Mouse (Mus musculus) left cerebral cortex, postnatal 4 days (tissue): ENCODE measurements around the gene Sstr2. TPM values are rescaled to one million over a fixed set of nuclear protein-coding genes. Genes with fewer than 3 reads are reported as not detected.

Source experiments
- DNase-seq: peaks from one replicate; pipeline ENCODE4 v3.0.0-alpha.2; 2022
- intact Hi-C: fragments of 180-260 bp; cut with DNase I; formaldehyde crosslinking; loops from one replicate; pipeline ENCODE4 v1.15.1; 2025
- total RNA-seq, 2 experiments: library from RNA; stranded (reverse); gene quantifications; 2 replicates each; pipeline ENCODE4 v1.2.3; 2021

Sstr2 gene
- total RNA-seq, result 10 to 100 TPM; 21.2 to 23.0 TPM

GRCm38 (mm10) chr11:113618672-113619419 is at the start of gene Sstr2:
Sstr2 (plus strand) TSS chr11:113619342.
- DNase-seq, result peak; percentile 91
- intact Hi-C loops, result no loop called here

- DNase-seq, result no peak
- intact Hi-C loops, result no loop called here
Measured at GRCm38 (mm10) chr11:113571616-113572015, 47.5 kb upstream of the Sstr2 start.

GRCm38 (mm10) chr11:113572641-113573040 is 46.5 kb upstream of the Sstr2 start:
- intact Hi-C loops, result no loop called here
- DNase-seq, result no peak

GRCm38 (mm10) chr11:113577221-113577620 is 41.9 kb upstream of the Sstr2 start:
- intact Hi-C loops, result no loop called here
- no peak for DNase-seq

- intact Hi-C loops, result no loop called here
- peak; percentile 51 for DNase-seq
Measured at GRCm38 (mm10) chr11:113583879-113584661, 35.1 kb upstream of the Sstr2 start.

GRCm38 (mm10) chr11:113586423-113586822 is 32.7 kb upstream of the Sstr2 start:
- peak; percentile 43 for DNase-seq
- intact Hi-C loops, result no loop called here

GRCm38 (mm10) chr11:113588936-113589335 is 30.2 kb upstream of the Sstr2 start:
- intact Hi-C loops, result no loop called here
- DNase-seq, result no peak

GRCm38 (mm10) chr11:113595144-113595543 is 24.0 kb upstream of the Sstr2 start:
- intact Hi-C loops, result no loop called here
- DNase-seq, result no peak

- intact Hi-C loops, result no loop called here
- no peak for DNase-seq
Measured at GRCm38 (mm10) chr11:113597632-113598031, 21.5 kb upstream of the Sstr2 start.

- intact Hi-C loops, result no loop called here
- peak; percentile 89 for DNase-seq
Measured at GRCm38 (mm10) chr11:113600526-113601245, 18.5 kb upstream of the Sstr2 start.

GRCm38 (mm10) chr11:113601616-113602343 is 17.4 kb upstream of the Sstr2 start:
- intact Hi-C loops, result no loop called here
- DNase-seq, result peak; percentile 40

- intact Hi-C loops, result no loop called here
- no peak for DNase-seq
Measured at GRCm38 (mm10) chr11:113607556-113607955, 11.6 kb upstream of the Sstr2 start.

- intact Hi-C loops, result no loop called here
- DNase-seq, result no peak
Measured at GRCm38 (mm10) chr11:113609581-113609980, 9.6 kb upstream of the Sstr2 start.

GRCm38 (mm10) chr11:113610266-113610665 is 8.9 kb upstream of the Sstr2 start:
- intact Hi-C loops, result no loop called here
- peak; percentile 90 for DNase-seq

GRCm38 (mm10) chr11:113611112-113611646 is 8.0 kb upstream of the Sstr2 start:
- no peak for DNase-seq
- intact Hi-C loops, result no loop called here

GRCm38 (mm10) chr11:113611664-113612611 is 7.2 kb upstream of the Sstr2 start:
- intact Hi-C loops, result no loop called here
- peak; percentile 88 for DNase-seq

- no peak for DNase-seq
- intact Hi-C loops, result no loop called here
Measured at GRCm38 (mm10) chr11:113614476-113614875, 4.7 kb upstream of the Sstr2 start.

- intact Hi-C loops, result no loop called here
- DNase-seq, result peak; percentile 85
Measured at GRCm38 (mm10) chr11:113617132-113617911, 1.8 kb upstream of the Sstr2 start.

GRCm38 (mm10) chr11:113618303-113618671 is 855 bp upstream of the Sstr2 start:
- no peak for DNase-seq
- intact Hi-C loops, result no loop called here
